Mouse (Mus musculus) mouse trophoblast stem cell (cell line): ENCODE measurements around the gene Defb20.

Source experiments
- in situ Hi-C, 2 experiments: fragments of 300-500 bp; cut with MseI, MboI; formaldehyde crosslinking; loops; 2 replicates in 1 of 2; 3 replicates in 1 of 2; pipeline ENCODE4 v1.15.1; 2025

Gene Defb20

GRCm38 (mm10) chr2:152500204-152500862 is 23.5 kb downstream of the Defb20 start:
- in situ Hi-C loops, result no loop called here

GRCm38 (mm10) chr2:152500863-152501229 is 24.0 kb downstream of the Defb20 start:
- in situ Hi-C loops, result no loop called here

- in situ Hi-C loops, result no loop called here
Measured at GRCm38 (mm10) chr2:152503950-152504349, 27.1 kb downstream of the Defb20 start.

- in situ Hi-C loops, result no loop called here
Measured at GRCm38 (mm10) chr2:152511592-152511991, 34.7 kb downstream of the Defb20 start, which contains the start of gene Defb26. Gene Defb26, minus strand, starts transcription at chr2:152511692.

DNA sequence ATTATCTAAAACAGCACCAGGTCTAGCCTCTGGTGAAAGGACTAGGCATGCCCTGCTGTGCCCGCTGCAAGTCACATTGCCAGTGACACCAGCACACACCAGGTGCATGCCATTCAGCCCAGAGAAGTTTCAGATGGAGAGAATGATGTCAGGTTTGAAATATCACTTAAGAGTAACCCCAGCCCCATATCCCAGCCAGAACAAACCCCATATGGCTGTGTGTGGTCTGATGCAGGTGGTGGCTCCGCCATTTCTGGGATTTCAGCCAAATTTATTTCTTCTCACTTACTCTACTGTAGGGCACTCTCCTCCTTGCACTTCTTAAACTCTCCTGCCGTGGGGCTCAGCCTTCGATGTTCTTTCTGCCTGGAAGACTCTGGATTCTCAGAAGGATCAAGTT is 39.2 kb downstream of the Defb20 start:
- in situ Hi-C loops, result no loop called here

DNA sequence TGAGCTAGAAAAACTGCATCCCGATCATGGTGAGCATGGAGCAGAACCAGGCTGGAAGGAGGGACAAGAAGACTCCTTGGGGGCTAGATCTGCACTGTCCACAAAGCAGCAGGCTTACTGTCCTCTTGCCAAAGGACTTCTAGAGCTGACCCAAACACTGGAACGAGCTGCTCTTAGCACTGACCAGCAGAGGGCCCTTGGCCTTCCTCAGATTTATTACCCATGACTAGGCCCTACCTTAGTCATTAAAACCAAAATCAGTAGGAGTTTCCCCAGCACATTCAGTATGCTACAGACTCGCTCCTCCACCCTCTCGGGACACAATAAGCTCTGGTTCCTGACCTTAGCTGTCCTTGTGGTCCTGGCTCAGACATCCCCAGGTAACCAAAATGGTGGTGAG is 41.1 kb downstream of the Defb20 start, which contains the start of gene Defb28:
TSS of gene Defb28 (plus strand) at position 275 of the 400 bp plus-strand sequence.
- in situ Hi-C loops, result no loop called here
